Mouse (Mus musculus) E14TG2a.4 (cell line): ENCODE data around the gene Tnfaip2.

Experiments
- H3K27me3 ChIP-seq: 2 replicates; pipeline ENCODE4 v1.6.1; 2014; ENCODE audit warnings: low read length, control low read depth; ENCODE audit not compliant: insufficient read depth
- H3K36me3 ChIP-seq: 2 replicates; pipeline ENCODE4 v1.6.1; 2014; ENCODE audit warnings: low read length, control low read depth; ENCODE audit not compliant: insufficient read depth
- H3K4me1 ChIP-seq: replicated peaks from 2 replicates; pipeline ENCODE4 v1.6.1; 2014; ENCODE audit warnings: low read depth, low read length, control low read depth
- H3K4me3 ChIP-seq: replicated peaks from 2 replicates; pipeline ENCODE4 v1.5.1; 2014; ENCODE audit warnings: mild to moderate bottlenecking, low read length
- H3K9me3 ChIP-seq: 2 replicates; pipeline ENCODE4 v1.6.1; 2014; ENCODE audit warnings: low read length, control low read depth
- CTCF ChIP-seq: conservative IDR thresholded peaks from 2 replicates; pipeline ENCODE4 v1.5.1; 2014; ENCODE audit warnings: low read length
- NANOG ChIP-seq: IDR thresholded peaks from 2 replicates; pipeline ENCODE4 v1.6.1; 2014; ENCODE audit warnings: borderline replicate concordance, low read length, mixed read lengths
- POU5F1 ChIP-seq: IDR thresholded peaks from 2 replicates; pipeline ENCODE4 v1.6.1; 2014; ENCODE audit warnings: low read length, borderline replicate concordance

Gene Tnfaip2

DNA sequence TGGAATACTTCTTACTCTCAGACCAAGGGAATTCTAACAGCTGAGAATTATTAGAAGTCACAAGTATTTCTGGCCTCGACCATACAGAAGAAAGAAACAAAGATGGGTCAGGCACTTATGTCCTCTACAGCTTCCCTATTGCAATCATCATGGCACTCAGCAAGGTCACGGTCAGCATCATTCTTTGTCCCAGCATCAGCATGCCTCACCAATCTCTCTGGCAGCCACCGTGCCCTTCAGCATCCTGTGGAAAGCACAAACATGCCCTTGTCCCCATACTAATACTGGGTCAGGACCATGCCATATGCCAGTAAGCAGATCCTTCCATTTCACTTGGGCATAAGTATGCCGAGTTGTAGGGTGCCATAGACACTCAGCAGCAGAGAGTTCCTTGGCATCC is 52.7 kb downstream of the Tnfaip2 start:
- H3K36me3 ChIP-seq, result no peaks in the 10 kb centered on the region
- TF ChIP-seq POU5F1 (no peak), CTCF (no peak), NANOG (no peak)
- H3K27me3 ChIP-seq, result peaks cover 21% of the 10 kb centered on the region

DNA sequence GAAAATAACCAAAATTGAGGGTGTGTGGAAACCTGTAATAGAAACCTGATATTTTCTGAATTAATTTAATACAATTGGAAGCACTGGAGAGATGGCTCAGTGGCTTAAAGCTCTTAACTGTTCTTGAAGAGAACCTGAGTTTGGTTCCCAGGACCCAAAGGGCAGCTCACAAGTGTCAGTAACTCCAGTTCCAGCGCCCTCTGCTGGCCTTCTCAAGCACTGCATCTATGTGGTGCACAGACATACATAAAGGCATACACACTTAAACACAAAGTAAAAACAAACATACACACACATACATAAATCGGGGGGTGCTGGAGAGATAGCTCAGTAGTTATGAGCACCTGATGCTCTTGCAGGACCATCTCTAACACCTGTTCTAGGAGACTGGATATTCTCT is 54.8 kb downstream of the Tnfaip2 start:
- peaks cover 31% of the 10 kb centered on the region for H3K4me1 ChIP-seq
- H3K4me3 ChIP-seq, result no peak overlapping the region
- peaks cover 7% of the 10 kb centered on the region for H3K27me3 ChIP-seq
- no peaks in the 10 kb centered on the region for H3K36me3 ChIP-seq
- no peak for TF ChIP-seq NANOG
- TF ChIP-seq POU5F1, result no peak
- peak; percentile 90 for TF ChIP-seq CTCF
- H3K9me3 ChIP-seq, result 0 out of 2 replicates have a peak, but pooled peaks cover under 1% of the 10 kb centered on the region

More for the DNA sequence above, 52.7 kb downstream of the Tnfaip2 start:
- Histone ChIP-seq H3K4me1 (peaks cover 11% of the 10 kb centered on the region), H3K4me3 (no peak overlapping the region), H3K9me3 (no peaks in the 10 kb centered on the region)

DNA sequence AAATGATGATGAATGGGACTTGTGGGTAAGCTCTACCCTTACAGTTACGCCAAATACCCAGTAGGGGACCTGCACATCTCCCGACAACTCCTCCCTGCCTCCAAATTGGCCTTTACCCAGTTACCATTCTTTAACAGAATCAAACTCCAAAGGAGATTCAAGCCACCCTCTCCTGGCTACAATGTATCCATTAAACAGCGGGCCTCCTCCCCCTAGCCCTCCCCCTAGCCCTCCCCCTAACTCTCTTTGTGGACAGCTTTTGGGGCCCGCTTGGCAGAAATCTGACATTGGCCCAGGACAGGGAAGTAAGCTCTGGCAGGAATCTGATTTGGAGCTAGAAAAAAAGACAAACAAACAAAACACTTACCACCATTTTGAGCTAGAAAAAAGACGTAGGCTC is 57.3 kb downstream of the Tnfaip2 start:
- peaks cover 57% of the 10 kb centered on the region for H3K4me1 ChIP-seq
- no peaks in the 10 kb centered on the region for H3K36me3 ChIP-seq
- peaks cover 6% of the 10 kb centered on the region for H3K9me3 ChIP-seq
- H3K27me3 ChIP-seq, result peaks cover 20% of the 10 kb centered on the region
- TF ChIP-seq CTCF (0 out of 2 replicates have a peak, but pooled peaks have one; percentile 5), POU5F1 (no peak)
- H3K4me3 ChIP-seq, result no peak overlapping the region

DNA sequence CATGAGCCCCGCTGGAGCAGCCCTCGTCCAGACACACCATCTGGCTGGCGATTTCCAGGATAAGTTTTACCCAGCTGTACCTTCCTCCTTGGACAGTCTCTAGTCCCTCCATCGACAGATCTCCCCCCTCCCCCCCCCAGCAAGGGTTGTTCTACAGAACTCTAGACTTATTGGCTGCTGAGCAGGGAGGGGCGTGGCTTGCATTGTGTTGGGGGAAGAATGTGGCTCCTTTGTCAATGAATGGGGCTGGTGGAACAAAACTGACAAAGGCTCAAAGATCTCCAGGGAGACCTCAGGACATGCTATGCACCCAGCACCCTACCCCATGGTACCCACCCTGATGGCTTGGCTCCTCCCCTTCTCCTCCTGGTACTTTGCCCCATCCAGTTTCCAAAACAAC is 58.5 kb downstream of the Tnfaip2 start:
- TF ChIP-seq POU5F1 (no peak), NANOG (no peak)
- no peaks in the 10 kb centered on the region for H3K36me3 ChIP-seq
- peaks cover 59% of the 10 kb centered on the region for H3K4me1 ChIP-seq
- peak overlapping the region; percentile 41; the same call in 1 of the 2 replicates for H3K4me3 ChIP-seq
- peaks cover 6% of the 10 kb centered on the region for H3K9me3 ChIP-seq
- peaks cover 19% of the 10 kb centered on the region for H3K27me3 ChIP-seq

DNA sequence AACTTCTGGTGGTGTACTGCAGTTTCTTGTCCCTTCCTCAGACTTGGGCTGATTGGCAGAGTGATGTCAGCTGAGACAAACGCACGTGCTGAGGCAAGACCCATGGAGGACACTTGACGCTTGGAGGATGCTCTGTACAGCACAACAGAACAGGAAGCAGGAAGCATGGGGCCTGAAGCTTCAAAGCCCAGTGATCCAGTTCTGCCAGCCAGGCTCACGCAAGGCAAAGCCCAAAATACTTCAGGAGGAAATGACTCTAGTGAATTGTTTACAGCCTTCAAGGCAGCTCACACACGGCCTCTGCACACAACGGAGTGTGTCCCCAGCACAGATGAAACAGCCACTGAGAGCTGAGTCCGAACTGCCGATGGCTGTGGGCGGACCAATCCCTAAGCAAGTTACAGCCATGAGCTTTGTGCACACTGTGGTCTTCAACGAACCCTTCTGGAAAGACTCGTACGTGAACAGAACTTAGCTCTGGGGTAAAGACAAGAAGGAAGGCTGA is 60.8 kb downstream of the Tnfaip2 start:
- Histone ChIP-seq H3K4me1 (peaks cover 64% of the 10 kb centered on the region), H3K36me3 (no peaks in the 10 kb centered on the region), H3K27me3 (peaks cover 21% of the 10 kb centered on the region), H3K4me3 (no peak overlapping the region), H3K9me3 (peaks cover 6% of the 10 kb centered on the region)
- TF ChIP-seq NANOG (no peak), CTCF (no peak), POU5F1 (no peak)

DNA sequence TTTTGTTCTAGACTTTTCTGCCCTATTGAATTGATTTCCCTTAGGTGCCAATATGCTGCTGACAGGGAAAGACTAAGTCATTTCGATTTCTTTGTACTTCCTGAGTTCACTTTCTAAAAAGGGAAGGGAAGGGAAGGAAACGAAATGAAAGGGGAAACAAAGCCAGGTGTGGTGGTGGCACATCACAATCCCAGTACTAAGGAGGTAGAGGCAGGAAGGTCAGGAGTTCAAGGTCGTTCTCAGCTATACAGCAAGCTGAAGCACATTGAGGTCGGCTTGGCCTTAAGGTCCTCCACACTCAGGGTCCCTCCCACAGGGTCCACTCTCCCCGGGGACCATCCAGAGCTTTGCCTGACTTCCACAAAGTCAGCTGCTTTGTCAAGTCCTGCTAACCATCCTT is 61.3 kb downstream of the Tnfaip2 start:
- H3K9me3 ChIP-seq, result peaks cover 6% of the 10 kb centered on the region
- H3K4me1 ChIP-seq, result peaks cover 68% of the 10 kb centered on the region
- TF ChIP-seq CTCF (no peak), NANOG (no peak), POU5F1 (no peak)

More for the DNA sequence above, 61.3 kb downstream of the Tnfaip2 start:
- H3K36me3 ChIP-seq, result no peaks in the 10 kb centered on the region
- 0 out of 2 replicates have a peak overlapping the region, but pooled peaks have one; percentile 52 for H3K4me3 ChIP-seq
- H3K27me3 ChIP-seq, result peaks cover 21% of the 10 kb centered on the region
